Mouse (Mus musculus) heart, embryonic 14.5 days (tissue): ENCODE data around the gene U90926. TPM values are rescaled to one million over a fixed set of nuclear protein-coding genes. Genes with fewer than 3 reads are reported as not detected.
A peak's percentile ranks its signal among the peaks of the same experiment; 100 is the strongest.

ENCODE experiments used
- ATAC-seq: fragments of 200-750 bp; cut with Nextera tagmentation; 2 replicates; pipeline ENCODE4 v1.8.0; 2017; ENCODE audit warnings: low read depth, moderate TSS enrichment; ENCODE audit not compliant: insufficient number of reproducible peaks, insufficient read depth, low FRiP score
- H3K27ac ChIP-seq, 2 experiments: fragments of 200-500 bp in 1 of 2; fragments of 300-500 bp in 1 of 2; sonication (generic) in 1 of 2; replicated peaks in 1 of 2; 2 replicates each; pipeline ENCODE4 v1.5.1; 2012 to 2014; ENCODE audit warnings: low read depth in 2 of 2, low read length in 2 of 2, control low read depth in 1 of 2, mild to moderate bottlenecking in 1 of 2, mixed read lengths in 1 of 2; ENCODE audit not compliant: control insufficient read depth in 1 of 2, insufficient read depth in 1 of 2
- H3K27me3 ChIP-seq: fragments of 300-500 bp; sonication (generic); 2 replicates; pipeline ENCODE4 v1.6.1; 2014; ENCODE audit warnings: mild to moderate bottlenecking, low read length, control low read depth; ENCODE audit not compliant: control insufficient read depth, insufficient read depth
- H3K36me3 ChIP-seq: fragments of 300-500 bp; sonication (generic); 2 replicates; pipeline ENCODE4 v1.6.1; 2014; ENCODE audit warnings: mild to moderate bottlenecking, control low read depth, low read length, mixed read lengths; ENCODE audit not compliant: control insufficient read depth, insufficient read depth
- H3K4me1 ChIP-seq, 2 experiments: fragments of 200-500 bp in 1 of 2; fragments of 300-500 bp in 1 of 2; sonication (generic) in 1 of 2; 2 replicates each; pipeline ENCODE4 v1.6.1; 2012 to 2014; ENCODE audit warnings: low read length in 2 of 2, control low read depth in 1 of 2, mixed read lengths in 1 of 2; ENCODE audit not compliant: control insufficient read depth in 2 of 2, insufficient read depth in 2 of 2
- H3K4me2 ChIP-seq: fragments of 300-500 bp; sonication (generic); 2 replicates; pipeline ENCODE4 v1.6.1; 2014; ENCODE audit warnings: mild to moderate bottlenecking, low read length
- H3K4me3 ChIP-seq, 2 experiments: fragments of 200-500 bp in 1 of 2; fragments of 300-500 bp in 1 of 2; sonication (generic) in 1 of 2; 2 replicates each; pipeline ENCODE4 v1.5.1; 2012 to 2014; ENCODE audit warnings: low read length in 2 of 2, mild to moderate bottlenecking in 2 of 2, control low read depth in 1 of 2, low read depth in 1 of 2, moderate library complexity in 1 of 2; ENCODE audit not compliant: control insufficient read depth in 1 of 2, insufficient read depth in 1 of 2
- H3K9ac ChIP-seq: fragments of 300-500 bp; sonication (generic); 2 replicates; pipeline ENCODE4 v1.6.1; 2014; ENCODE audit warnings: mild to moderate bottlenecking, low read length
- H3K9me3 ChIP-seq: fragments of 300-500 bp; sonication (generic); 2 replicates; pipeline ENCODE4 v1.6.1; 2016; ENCODE audit warnings: low read length, control low read depth; ENCODE audit not compliant: control insufficient read depth
- WGBS: fragments of 180-500 bp; shearing (Covaris S2); extraction: QIAGEN DNeasy Blood & Tissue Kit; methylation state at CpG from one replicate; pipeline ENCODE4 v1.1.7; 2014; 5-methylcytosine and 5-hydroxymethylcytosine counted together
- polyA plus RNA-seq: library from polyadenylated mRNA; unstranded; fragments of >200 nt; fragmentation: Nextera tagmentation; extraction: Ambion mirVana; gene quantifications from 2 replicates; pipeline ENCODE4 v1.2.1, GENCODE M21; 2014

U90926 gene
- polyA plus RNA-seq, 1 experiment from 2014 or later = not detected

DNA sequence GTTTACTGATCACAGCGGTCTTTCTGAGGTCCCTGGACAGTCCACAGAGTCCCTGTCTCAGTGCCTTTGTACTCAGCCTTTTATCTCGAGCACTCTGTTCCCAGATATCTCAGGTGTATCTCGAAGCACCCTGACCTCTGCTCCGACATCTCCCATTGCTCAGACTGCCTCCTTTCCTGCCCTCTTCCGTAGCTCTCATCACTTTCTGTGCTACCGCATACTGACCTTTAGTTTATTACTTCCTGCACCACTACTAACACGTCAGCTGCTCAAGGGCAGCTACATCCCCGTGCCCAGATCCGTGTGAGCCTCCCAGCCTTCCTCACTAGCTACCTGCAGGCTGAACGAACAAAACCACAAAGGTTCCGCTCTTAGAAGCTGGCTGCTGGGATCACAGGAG is 33.4 kb upstream of the U90926 start:
- H3K4me3 ChIP-seq = no peak overlapping the region

DNA sequence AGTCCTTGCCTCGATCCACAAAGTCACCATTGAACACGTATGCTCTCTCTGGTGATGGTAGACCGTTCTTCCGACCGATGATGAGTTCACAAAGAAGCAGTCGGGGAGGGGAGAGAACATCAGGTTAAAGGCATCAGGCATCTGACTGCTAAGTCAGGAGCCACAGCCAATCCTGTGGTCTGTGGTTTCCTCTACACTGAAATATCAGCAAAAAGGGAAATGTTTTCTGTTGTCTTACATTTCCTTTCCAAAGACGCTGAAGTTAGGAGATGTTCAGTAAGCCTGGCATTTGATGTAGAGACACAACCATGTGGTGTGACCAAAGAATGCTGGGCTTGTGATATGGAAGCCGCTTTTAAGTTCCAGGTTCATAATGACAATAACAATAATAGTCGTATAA is 30.3 kb upstream of the U90926 start:
- Histone ChIP-seq H3K27me3 (no peaks in the 10 kb centered on the region), H3K4me1 (no peaks in the 10 kb centered on the region), H3K27ac (no peak overlapping the region), H3K36me3 (no peaks in the 10 kb centered on the region), H3K4me3 (no peak overlapping the region), H3K9ac (no peak overlapping the region), H3K9me3 (no peaks in the 10 kb centered on the region), H3K4me2 (no peak overlapping the region)
- ATAC-seq = no peak
- 79% methylated on average over 9 of the region's 9 CpGs for WGBS

More for the DNA sequence above, 33.4 kb upstream of the U90926 start:
- no peaks in the 10 kb centered on the region for H3K9me3 ChIP-seq
- ATAC-seq = no peak
- no peak overlapping the region for H3K9ac ChIP-seq
- H3K27me3 ChIP-seq = no peaks in the 10 kb centered on the region
- H3K36me3 ChIP-seq = no peaks in the 10 kb centered on the region
- H3K4me1 ChIP-seq = no peaks in the 10 kb centered on the region; a peak in 1 of 4 replicates
- no peak overlapping the region for H3K4me2 ChIP-seq
- 76% methylated on average over 11 of the region's 11 CpGs for WGBS
- H3K27ac ChIP-seq = no peak overlapping the region

DNA sequence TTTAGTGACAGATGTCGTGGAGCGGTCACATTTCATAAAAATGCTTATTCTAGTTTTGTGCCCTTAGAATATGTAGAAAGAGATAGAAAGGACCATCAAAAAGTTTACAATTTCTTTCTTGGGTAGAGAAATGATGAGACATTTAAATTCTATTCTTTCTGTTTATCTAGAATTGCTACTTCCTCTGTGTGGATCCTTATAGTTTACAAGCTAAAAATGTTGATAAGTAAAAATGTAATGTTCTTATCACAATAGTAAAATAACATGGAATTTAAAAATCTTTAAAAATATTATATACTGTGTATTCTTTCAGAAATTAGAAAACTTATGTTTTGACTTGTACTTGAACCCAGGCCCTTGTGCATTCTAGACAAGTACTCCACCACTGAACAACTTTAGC is 29.7 kb upstream of the U90926 start:
- Histone ChIP-seq H3K4me3 (no peak overlapping the region), H3K36me3 (no peaks in the 10 kb centered on the region), H3K4me1 (peaks cover 0 to under 1% of the 10 kb centered on the region in 2 experiments; a peak in 1 of 4 replicates), H3K27me3 (no peaks in the 10 kb centered on the region), H3K4me2 (no peak overlapping the region), H3K9ac (no peak overlapping the region), H3K9me3 (no peaks in the 10 kb centered on the region), H3K27ac (no peak overlapping the region)
- WGBS = 90% methylated on average over 2 of the region's 2 CpGs
- ATAC-seq = no peak

DNA sequence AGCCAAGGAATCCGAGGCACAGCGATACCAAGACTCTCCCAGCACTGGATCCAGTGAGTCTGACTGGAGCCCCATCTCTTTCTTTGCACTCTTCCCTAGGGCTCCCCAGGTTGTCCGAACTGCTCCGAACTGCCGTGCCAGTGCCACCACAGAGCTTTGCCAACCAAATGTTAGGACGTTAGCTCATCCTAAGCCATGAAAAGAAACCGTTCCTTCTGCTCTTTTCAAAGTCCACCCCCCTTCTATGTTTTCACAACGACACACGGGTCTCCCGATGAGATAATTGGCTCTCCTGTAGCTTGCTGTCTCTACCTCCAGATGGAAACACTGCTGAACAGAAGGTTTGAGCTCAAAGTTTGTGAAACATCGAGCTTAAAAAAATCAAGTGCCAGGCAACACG is 25.6 kb upstream of the U90926 start:
- H3K4me1 ChIP-seq = peaks cover 0 to 2% of the 10 kb centered on the region in 2 experiments; a peak in 1 of 4 replicates
- H3K27ac ChIP-seq = no peak overlapping the region
- 90% methylated on average over 12 of the region's 12 CpGs for WGBS
- H3K4me3 ChIP-seq = no peak overlapping the region
- no peak overlapping the region for H3K9ac ChIP-seq
- ATAC-seq = no peak
- H3K36me3 ChIP-seq = no peaks in the 10 kb centered on the region
- no peaks in the 10 kb centered on the region for H3K27me3 ChIP-seq
- no peaks in the 10 kb centered on the region for H3K9me3 ChIP-seq
- H3K4me2 ChIP-seq = no peak overlapping the region

DNA sequence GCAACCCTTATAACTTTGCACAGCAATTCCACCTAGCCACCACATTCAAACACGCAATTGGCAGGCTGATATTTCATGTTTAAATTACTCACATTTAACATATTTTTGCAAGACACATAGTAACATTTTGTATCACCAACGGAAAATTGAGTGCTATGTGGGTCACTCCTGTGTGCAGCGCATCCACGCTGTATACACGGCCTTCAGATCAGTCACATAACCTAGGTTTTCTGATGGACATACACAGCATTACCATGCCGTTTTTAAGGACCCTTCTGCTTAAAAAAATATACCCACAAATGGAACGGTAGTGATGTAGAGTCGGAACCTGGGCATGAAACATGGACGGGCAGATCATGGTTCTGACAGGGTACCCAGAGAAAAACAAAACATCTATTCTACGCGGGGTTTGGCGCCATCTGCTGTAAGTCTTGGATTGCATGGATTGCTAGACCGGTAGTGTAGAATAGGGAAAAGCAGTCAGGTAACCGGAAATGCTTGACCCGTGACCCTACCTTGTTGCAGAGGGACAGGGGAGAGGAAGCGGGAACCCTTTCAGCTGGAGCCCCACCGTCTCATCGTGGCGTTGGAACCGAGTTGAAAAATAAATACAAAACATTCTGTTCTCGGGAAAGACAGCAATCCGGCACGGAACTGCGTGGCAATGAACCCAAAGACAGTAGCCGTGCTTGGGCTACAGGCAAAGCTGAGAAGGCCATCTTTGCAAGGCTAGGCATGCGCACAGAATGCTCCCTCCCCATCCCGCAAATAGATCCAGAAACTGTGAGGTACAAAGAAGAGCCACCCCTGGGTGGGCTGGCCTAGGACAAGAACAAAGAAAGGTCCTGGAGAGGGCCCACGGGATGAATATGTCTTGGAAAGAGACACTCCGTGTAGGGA is 24.4 kb upstream of the U90926 start:
- H3K9ac ChIP-seq = peak overlapping the region; percentile 41; the same call in 1 of the 2 replicates
- no peaks in the 10 kb centered on the region for H3K36me3 ChIP-seq
- peak overlapping the region; percentile 53 for H3K4me2 ChIP-seq
- 36% methylated on average over 29 of the region's 29 CpGs for WGBS
- H3K27me3 ChIP-seq = no peaks in the 10 kb centered on the region
- H3K4me1 ChIP-seq = peaks cover 0 to 4% of the 10 kb centered on the region in 2 experiments; a peak in 1 of 4 replicates
- no peak overlapping the region for H3K27ac ChIP-seq
- peak overlapping the region in 1 of 2 experiments; percentile 6; a peak in 2 of 4 replicates for H3K4me3 ChIP-seq
- ATAC-seq = no peak
- no peaks in the 10 kb centered on the region for H3K9me3 ChIP-seq

DNA sequence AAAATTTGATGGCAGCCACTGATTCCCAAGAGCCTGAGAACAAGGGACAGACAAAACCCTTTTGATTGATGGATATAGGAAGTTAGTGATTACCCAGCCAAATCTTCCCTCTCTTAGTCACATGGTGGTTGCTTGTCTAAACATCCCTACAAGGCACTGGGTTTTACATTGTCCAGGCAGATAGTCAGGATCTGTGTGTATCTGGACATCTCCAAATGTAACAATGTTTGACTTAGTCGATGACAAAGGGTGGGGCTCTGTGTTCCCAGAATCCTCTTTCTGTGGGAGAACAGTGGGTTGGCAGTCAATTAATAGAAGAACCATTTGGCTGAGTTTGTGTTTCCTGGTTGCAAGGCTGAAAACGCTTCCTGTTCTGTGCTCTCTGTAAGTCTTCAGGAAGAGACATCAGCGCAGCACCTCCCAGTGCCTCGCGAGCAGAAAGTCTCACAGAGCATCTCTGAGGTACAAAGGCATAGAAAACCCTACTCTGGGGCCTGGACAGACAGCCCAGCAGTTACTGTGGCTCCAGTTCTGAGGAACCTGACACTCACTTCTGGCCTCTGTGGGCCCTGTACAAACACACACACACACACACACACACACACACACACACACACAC is 19.8 kb upstream of the U90926 start:
- Histone ChIP-seq H3K27me3 (no peaks in the 10 kb centered on the region), H3K4me3 (no peak overlapping the region), H3K36me3 (no peaks in the 10 kb centered on the region), H3K9ac (no peak overlapping the region), H3K4me1 (peaks cover 0 to 4% of the 10 kb centered on the region in 2 experiments; a peak in 1 of 4 replicates), H3K27ac (no peak overlapping the region), H3K4me2 (no peak overlapping the region), H3K9me3 (no peaks in the 10 kb centered on the region)
- no peak for ATAC-seq
- 48% methylated on average over 5 of the region's 5 CpGs for WGBS

DNA sequence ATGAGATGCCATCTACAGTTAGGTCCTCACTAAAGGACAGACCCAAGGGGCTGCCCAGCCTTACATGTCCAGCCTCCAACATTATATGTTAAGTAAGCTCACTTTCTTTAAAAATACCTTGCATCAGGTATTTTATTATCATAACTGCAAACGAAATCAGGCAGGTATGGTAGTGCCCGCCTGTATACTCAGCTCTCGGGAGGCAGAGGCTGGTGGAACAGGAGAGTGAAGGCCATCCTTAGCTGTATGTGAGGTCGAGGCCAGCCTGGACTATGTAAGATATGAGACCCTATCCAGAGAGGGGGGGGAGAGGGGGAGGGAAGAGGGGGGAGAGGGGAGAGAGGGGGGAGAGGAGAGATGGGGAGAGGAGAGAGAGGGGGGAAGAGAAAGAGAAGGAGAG is 18.2 kb upstream of the U90926 start:
- Histone ChIP-seq H3K9me3 (no peaks in the 10 kb centered on the region), H3K27me3 (no peaks in the 10 kb centered on the region), H3K4me3 (no peak overlapping the region), H3K36me3 (no peaks in the 10 kb centered on the region), H3K9ac (no peak overlapping the region), H3K4me2 (no peak overlapping the region), H3K4me1 (peaks cover 0 to 2% of the 10 kb centered on the region in 2 experiments; a peak in 1 of 4 replicates), H3K27ac (no peak overlapping the region)
- ATAC-seq = no peak
- 80% methylated on average over 4 of the region's 4 CpGs for WGBS
